12 mouse cellular contexts compared by ENCODE assay signal in the genomic region with DNA sequence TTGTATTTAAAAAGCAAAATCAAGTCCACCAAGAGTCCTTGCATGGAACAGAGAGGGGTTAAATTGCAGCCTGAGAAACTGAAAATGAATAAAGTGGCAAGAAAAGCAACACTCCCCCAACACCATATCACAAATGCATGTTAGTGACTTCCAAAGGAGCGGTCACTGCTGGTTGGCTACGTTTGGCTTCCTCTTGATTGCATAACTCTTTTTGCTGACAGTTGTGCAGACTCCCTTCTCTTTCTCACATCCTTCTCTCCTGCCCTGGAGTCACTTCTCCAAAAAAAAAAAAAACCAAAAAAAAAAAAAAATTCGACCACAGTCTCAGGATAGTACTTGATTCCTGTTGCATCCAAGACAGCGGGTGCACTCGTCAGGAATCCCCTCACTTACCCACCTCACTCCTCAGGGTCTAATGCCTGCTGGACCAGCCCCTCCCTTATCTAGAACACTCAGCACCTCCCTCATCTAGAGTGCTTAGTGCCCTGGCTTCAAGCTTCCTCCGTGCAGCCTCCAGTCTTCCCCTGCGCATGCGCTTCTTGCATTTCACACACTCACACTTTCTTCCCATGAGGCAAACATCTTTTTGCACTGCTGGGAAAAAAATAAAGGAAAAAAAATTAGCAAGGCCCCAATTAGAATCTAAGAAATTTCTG.
DNase-seq lines count a peak whose midpoint lies in the region; ATAC-seq lines count a peak whose summit lies in the region.
"Had no signal": no experiment of that assay in that cellular context is flagged by ENCODE, and none has a peak within 500 bp of the region (broad histone marks: within the 10 kb centered on the region; RNA-seq: fewer than 3 reads in every experiment).

No protein-coding gene starts in this region.

- no peak for ATAC-seq in hindbrain, embryonic 14.5 days (ENCODE audit: low FRiP score)
- ATAC-seq: forebrain, embryonic 14.5 days had no signal

- H3K27me3 ChIP-seq in hindbrain, embryonic 14.5 days (ENCODE audit: control insufficient read depth, insufficient read depth, low read length), result no peaks in the 10 kb centered on the region

- H3K4me1 ChIP-seq in hindbrain, embryonic 14.5 days (replicated peaks; ENCODE audit: control insufficient read depth, insufficient read depth, low read length), result no peaks in the 10 kb centered on the region

- no peak overlapping the region for H3K4me2 ChIP-seq in hindbrain, embryonic 14.5 days (replicated peaks)

- no peaks in the 10 kb centered on the region for H3K36me3 ChIP-seq in hindbrain, embryonic 14.5 days (replicated peaks; ENCODE audit: control insufficient read depth, insufficient read depth)

- no peak overlapping the region for H3K9ac ChIP-seq in hindbrain, embryonic 14.5 days

- 74% methylated on average over 8 of the region's 8 CpGs for WGBS in hindbrain, embryonic 14.5 days

- intact Hi-C loops in left cerebral cortex, postnatal 14 days (cut with DNase I), result no loop called here

- no peak overlapping the region for H3K4me3 ChIP-seq in hindbrain, embryonic 14.5 days (replicated peaks; ENCODE audit: low read length)
- H3K4me3 ChIP-seq: myocyte had no signal

- no peak overlapping the region for H3K27ac ChIP-seq in hindbrain, embryonic 14.5 days

- no peaks in the 10 kb centered on the region for H3K9me3 ChIP-seq in hindbrain, embryonic 14.5 days (ENCODE audit: control insufficient read depth, low read length)

- DNase-seq in layer of hippocampus, adult 9-11 months, result peak; percentile 21
- DNase-seq in layer of hippocampus, postnatal 36 days, result no peak
- DNase-seq in heart, adult 8-10 months (ENCODE audit: low spot score), result peak; percentile 48
- peak; percentile 8 to 24 for DNase-seq in kidney, postnatal 36 days
- peak; percentile 9 to 20 for DNase-seq in monocyte, adult 2 months (ENCODE audit: low read depth in 1 of 2, low spot score in 2 of 2)
- DNase-seq in embryo, embryonic 11 days, result no peak
- DNase-seq in left cerebral cortex, postnatal 14 days (ENCODE audit: low spot score in 2 of 2), result no peak
- DNase-seq in hindbrain, embryonic 14.5 days (ENCODE audit: low spot score), result no peak
- DNase-seq: cerebellum, adult 2 months; thymus, postnatal 14 days had no signal

Comparison
In these comparisons a context has a peak if more than half of its experiments do, and no peak if none do; other contexts are left out.
1. DNase-seq: peak in layer of hippocampus, adult 9-11 months (single experiment), heart, adult 8-10 months (single experiment), kidney, postnatal 36 days (2 of 2) and monocyte, adult 2 months (2 of 2); none in layer of hippocampus, postnatal 36 days (0 of 2), embryo, embryonic 11 days (single experiment), left cerebral cortex, postnatal 14 days (0 of 2) and hindbrain, embryonic 14.5 days (single experiment).